Mouse (Mus musculus): ENCODE data around the gene Rpl11.

DNA sequence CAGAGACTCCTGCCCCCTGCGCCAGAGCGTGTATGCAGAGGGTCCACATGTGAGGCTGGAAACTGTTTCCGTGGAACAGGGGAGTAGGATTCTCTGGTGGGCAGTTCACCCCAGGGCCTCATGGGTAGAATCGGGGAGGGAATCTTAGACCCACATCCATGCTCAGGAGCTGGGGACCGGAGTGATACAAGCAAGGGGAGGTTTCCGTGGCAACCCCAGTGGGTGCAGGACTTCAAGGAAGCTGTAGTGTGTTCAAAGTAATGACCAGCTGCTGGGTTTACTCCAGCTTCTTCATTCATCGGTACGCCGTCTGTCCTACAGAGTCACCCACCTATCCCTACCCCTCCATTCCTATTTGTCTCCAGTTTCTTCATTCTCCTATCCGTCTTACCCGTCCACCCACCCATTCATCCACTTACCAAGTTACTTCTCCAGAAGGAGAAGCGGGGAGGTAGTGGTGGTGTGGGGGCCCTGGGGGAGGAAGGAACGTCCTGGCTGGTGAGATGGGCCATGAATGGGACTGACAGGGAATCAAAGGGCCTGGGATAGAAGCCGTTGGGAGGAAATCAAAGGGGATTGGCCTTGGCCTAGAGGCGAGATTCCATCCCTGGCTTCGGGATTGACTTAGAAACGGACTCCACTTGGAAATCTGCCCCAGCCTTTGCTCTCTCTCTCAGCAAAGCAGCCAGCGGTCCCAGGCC lies 41.4 kb upstream of the Rpl11 start:
- TF ChIP-seq CTCF (IDR thresholded peaks at IDR 0.05; ENCODE audit: borderline replicate concordance, control insufficient read depth, extremely low read depth, insufficient read depth, low read length, poor library complexity) = no peak
- TF ChIP-seq POLR2A (IDR thresholded peaks at IDR 0.05; ENCODE audit: control insufficient read depth, extremely low read depth, insufficient read depth, low read length, poor library complexity) = no peak
